In the genomic region with DNA sequence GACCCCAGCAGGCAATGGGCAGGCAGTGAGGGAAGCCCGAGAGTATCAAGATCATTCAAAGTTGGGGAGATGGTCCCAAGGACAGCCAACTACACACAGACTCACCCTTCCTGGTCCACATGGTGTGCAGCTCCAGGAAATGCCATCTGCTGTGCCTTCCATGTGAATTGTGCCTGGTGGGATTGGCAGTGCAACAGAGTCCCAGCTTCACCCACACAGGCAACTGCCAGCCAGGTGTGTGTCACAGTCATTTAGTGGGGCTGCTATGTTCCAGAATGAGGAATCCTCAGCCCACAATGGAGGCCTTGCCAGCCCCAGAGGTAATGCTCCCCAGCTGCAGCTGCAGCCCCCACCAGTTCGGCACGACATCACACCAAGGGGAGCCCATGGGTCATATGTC, we compare ENCODE assay signal across 25 mouse cellular contexts. TPM values are rescaled to one million over a fixed set of nuclear protein-coding genes. Genes with fewer than 3 reads are reported as not detected.
A peak's percentile ranks its signal among the peaks of the same experiment; 100 is the strongest.
DNase-seq lines count a peak whose midpoint lies in the region; ATAC-seq and TF ChIP-seq lines count a peak whose summit lies in the region.
"Had no signal": no experiment of that assay in that cellular context is flagged by ENCODE, and none has a peak within 500 bp of the region (broad histone marks: within the 10 kb centered on the region; RNA-seq: fewer than 3 reads in every experiment).

No protein-coding gene starts in this region.

- no peak for ATAC-seq in G1E (ENCODE audit: extremely low read depth, insufficient number of reproducible peaks, low FRiP score, poor library complexity, severe bottlenecking)
- ATAC-seq in liver, embryonic 11.5 days (replicated peaks; ENCODE audit: low FRiP score): no peak
- ATAC-seq: inflammation-experienced regulatory T-cells, adult 6 months had no signal

- no peaks in the 10 kb centered on the region for H3K4me1 ChIP-seq in G1E (ENCODE audit: insufficient read depth, low read depth, low read length)
- no peaks in the 10 kb centered on the region for H3K4me1 ChIP-seq in liver, embryonic 11.5 days (replicated peaks; ENCODE audit: control insufficient read depth, insufficient read depth, low read length)
- H3K4me1 ChIP-seq: hindbrain, embryonic 13.5 days; liver, embryonic 13.5 days had no signal

- H3K9me3 ChIP-seq in G1E (replicated peaks): peaks cover 5% of the 10 kb centered on the region
- H3K9me3 ChIP-seq in liver, embryonic 11.5 days (ENCODE audit: control insufficient read depth, low read length): no peaks in the 10 kb centered on the region
- H3K9me3 ChIP-seq: embryonic facial prominence, embryonic 10.5 days; heart, embryonic 12.5 days; hindbrain, embryonic 13.5 days; limb, embryonic 12.5 days; liver, embryonic 13.5 days had no signal

- no peaks in the 10 kb centered on the region for H3K36me3 ChIP-seq in G1E (replicated peaks)
- no peaks in the 10 kb centered on the region for H3K36me3 ChIP-seq in liver, embryonic 11.5 days (ENCODE audit: control insufficient read depth, insufficient read depth, low read length)
- H3K36me3 ChIP-seq: embryonic facial prominence, embryonic 10.5 days; heart, embryonic 12.5 days; hindbrain, embryonic 13.5 days; limb, embryonic 12.5 days; liver, embryonic 13.5 days had no signal

- 80% methylated on average over 3 of the region's 3 CpGs for WGBS in liver, embryonic 11.5 days

- no peak overlapping the region for H3K9ac ChIP-seq in liver, embryonic 11.5 days (ENCODE audit: low read depth, low read length)
- H3K9ac ChIP-seq: heart, embryonic 12.5 days; hindbrain, embryonic 13.5 days; limb, embryonic 12.5 days; liver, embryonic 13.5 days; lung, embryonic 14.5 days had no signal

- 0 out of 2 replicates have a peak overlapping the region, but pooled peaks have one; percentile 13 for H3K4me3 ChIP-seq in G1E (ENCODE audit: low read depth, low read length)
- H3K4me3 ChIP-seq in liver, embryonic 11.5 days (ENCODE audit: low read depth, low read length): no peak overlapping the region
- H3K4me3 ChIP-seq: embryonic facial prominence, embryonic 10.5 days; gastrocnemius, adult 2 months; heart, embryonic 12.5 days; hindbrain, embryonic 13.5 days; limb, embryonic 12.5 days; liver, embryonic 13.5 days had no signal

- intact Hi-C loops in left cerebral cortex, postnatal 10 days (cut with DNase I): no loop called here
- intact Hi-C loops in left cerebral cortex, postnatal 25 days (cut with DNase I): no loop called here

- H3K27ac ChIP-seq in liver, embryonic 11.5 days (ENCODE audit: low read depth, low read length): no peak overlapping the region
- H3K27ac ChIP-seq: embryonic facial prominence, embryonic 10.5 days; gastrocnemius, adult 2 months; hindbrain, embryonic 13.5 days; limb, embryonic 12.5 days; liver, embryonic 13.5 days; stomach, postnatal 0 days had no signal

- peak; percentile 62 to 65 for DNase-seq in left cerebral cortex, adult 18-20 months (ENCODE audit: low spot score in 2 of 2)
- DNase-seq in left cerebral cortex, postnatal 10 days (ENCODE audit: extremely low spot score in 1 of 2, low spot score in 2 of 2): no peak
- no peak for DNase-seq in G1E (ENCODE audit: low spot score)
- peak; percentile 62 to 75 for DNase-seq in layer of hippocampus, adult 18-20 months (ENCODE audit: low spot score in 2 of 2)
- peak; percentile 29 to 78 for DNase-seq in left cerebral cortex, postnatal 25 days (ENCODE audit: low spot score in 2 of 2)
- no peak for DNase-seq in liver, embryonic 11.5 days (ENCODE audit: low spot score)
- DNase-seq in spleen, adult 12 weeks (ENCODE audit: low spot score): no peak
- no peak for DNase-seq in embryo, embryonic 10 days (ENCODE audit: low spot score)
- DNase-seq: adrenal gland, postnatal 36 days; B cell, adult 2 months; cerebellum, adult 2 months; gastrocnemius, adult 2 months; kidney, adult 8-10 months; liver, embryonic 13.5 days; lung, embryonic 14.5 days; lung, postnatal 36 days; thymus, postnatal 25 days had no signal

- no peak overlapping the region for H3K4me2 ChIP-seq in liver, embryonic 11.5 days
- H3K4me2 ChIP-seq: heart, embryonic 12.5 days; hindbrain, embryonic 13.5 days; limb, embryonic 12.5 days; liver, embryonic 13.5 days; lung, embryonic 14.5 days had no signal

- no peak for TF ChIP-seq CTCF in G1E (IDR thresholded peaks at IDR 0.05; ENCODE audit: low read depth, low read length)

- H3K27me3 ChIP-seq in G1E (ENCODE audit: insufficient read depth, low read length): no peaks in the 10 kb centered on the region
- H3K27me3 ChIP-seq in liver, embryonic 11.5 days (replicated peaks; ENCODE audit: control insufficient read depth, insufficient read depth, low read length): no peaks in the 10 kb centered on the region
- H3K27me3 ChIP-seq: liver, embryonic 13.5 days had no signal

RNA-seq across cellular contexts. Expression of gene Trabd2b, which starts 33.8 kb away (rescaled TPM):
- 1 to 10 TPM; 5.2 to 5.4 TPM for total RNA-seq in left cerebral cortex, adult 18-20 months (2021)
- total RNA-seq in left cerebral cortex, postnatal 10 days (2021): 1 to 10 TPM; 2.8 to 3.1 TPM
- total RNA-seq in G1E (2014; fragmentation: Nextera tagmentation) (not detected in 2 replicates), G1E (2017) (0.05 TPM in 1 of 2 replicates, not detected in the other)
- not detected in 2 replicates for polyA plus RNA-seq in G1E (2012)
- total RNA-seq in layer of hippocampus, adult 18-20 months (2021): 1 to 10 TPM; 1.4 to 1.5 TPM
- 1 to 10 TPM; 4.3 to 5.2 TPM for total RNA-seq in left cerebral cortex, postnatal 25 days (2021)
- polyA plus RNA-seq in liver, embryonic 11.5 days (2014; fragmentation: Nextera tagmentation; extraction: Ambion mirVana): 1.1 and 1.3 TPM in 2 replicates
- total RNA-seq: granulocyte monocyte progenitor cell, adult 5-6 weeks; megakaryocyte-erythroid progenitor cell, adult 5-6 weeks had no signal
- polyA plus RNA-seq: inflammation-experienced regulatory T-cells, adult 6 months had no signal

Comparison
In these comparisons a context has a peak if more than half of its experiments do, and no peak if none do; other contexts are left out.
1. DNase-seq: peak in left cerebral cortex, adult 18-20 months (2 of 2), layer of hippocampus, adult 18-20 months (2 of 2) and left cerebral cortex, postnatal 25 days (2 of 2); none in left cerebral cortex, postnatal 10 days (0 of 2), G1E (single experiment), liver, embryonic 11.5 days (single experiment), spleen, adult 12 weeks (single experiment) and embryo, embryonic 10 days (single experiment).